Mouse (Mus musculus) midbrain, embryonic 16.5 days (tissue): Measurements from ENCODE around the gene Phlda2. TPM values are rescaled to one million over a fixed set of nuclear protein-coding genes. Genes with fewer than 3 reads are reported as not detected.

ENCODE experiments used
- ATAC-seq: fragments of 200-750 bp; cut with Nextera tagmentation; 2 replicates; pipeline ENCODE4 v1.8.0; 2017; ENCODE audit warnings: moderate TSS enrichment
- H3K27ac ChIP-seq: fragments of 300-500 bp; sonication (generic); 2 replicates; pipeline ENCODE4 v1.5.1; 2014; ENCODE audit warnings: mild to moderate bottlenecking, low read length, mixed read lengths
- H3K27me3 ChIP-seq: fragments of 300-500 bp; sonication (generic); 2 replicates; pipeline ENCODE4 v1.6.1; 2014; ENCODE audit warnings: low read depth, low read length, mixed read lengths; ENCODE audit not compliant: control insufficient read depth, insufficient read depth
- H3K36me3 ChIP-seq: fragments of 300-500 bp; sonication (generic); 2 replicates; pipeline ENCODE4 v1.6.1; 2014; ENCODE audit warnings: mild to moderate bottlenecking, low read length, moderate library complexity, mixed read lengths; ENCODE audit not compliant: control insufficient read depth, insufficient read depth
- H3K4me1 ChIP-seq: fragments of 300-500 bp; sonication (generic); 2 replicates; pipeline ENCODE4 v1.6.1; 2014; ENCODE audit warnings: mild to moderate bottlenecking, low read length, mixed read lengths; ENCODE audit not compliant: control insufficient read depth, insufficient read depth
- H3K4me2 ChIP-seq: fragments of 300-500 bp; sonication (generic); 2 replicates; pipeline ENCODE4 v1.6.1; 2014; ENCODE audit warnings: mild to moderate bottlenecking, low read length, mixed read lengths
- H3K4me3 ChIP-seq: fragments of 300-500 bp; sonication (generic); 2 replicates; pipeline ENCODE4 v1.5.1; 2014; ENCODE audit warnings: low read depth, mild to moderate bottlenecking, low read length, moderate library complexity, mixed read lengths
- H3K9ac ChIP-seq: fragments of 300-500 bp; sonication (generic); 2 replicates; pipeline ENCODE4 v1.6.1; 2014; ENCODE audit warnings: low read depth, low read length, mixed read lengths
- H3K9me3 ChIP-seq: fragments of 300-500 bp; sonication (generic); replicated peaks from 2 replicates; pipeline ENCODE4 v1.6.1; 2014; ENCODE audit warnings: mild to moderate bottlenecking, low read length, mixed read lengths; ENCODE audit not compliant: control insufficient read depth, poor library complexity, severe bottlenecking
- WGBS: fragments of 180-500 bp; shearing (Covaris S2); extraction: QIAGEN DNeasy Blood & Tissue Kit; methylation state at CpG from one replicate; pipeline ENCODE4 v1.1.7; 2014; 5-methylcytosine and 5-hydroxymethylcytosine counted together
- polyA plus RNA-seq: library from polyadenylated mRNA; unstranded; fragments of >200 nt; fragmentation: Nextera tagmentation; extraction: Ambion mirVana; gene quantifications from 2 replicates; pipeline ENCODE4 v1.2.1, GENCODE M21; 2015

Phlda2 gene
- polyA plus RNA-seq, 1 experiment from 2014 or later, result not detected

DNA sequence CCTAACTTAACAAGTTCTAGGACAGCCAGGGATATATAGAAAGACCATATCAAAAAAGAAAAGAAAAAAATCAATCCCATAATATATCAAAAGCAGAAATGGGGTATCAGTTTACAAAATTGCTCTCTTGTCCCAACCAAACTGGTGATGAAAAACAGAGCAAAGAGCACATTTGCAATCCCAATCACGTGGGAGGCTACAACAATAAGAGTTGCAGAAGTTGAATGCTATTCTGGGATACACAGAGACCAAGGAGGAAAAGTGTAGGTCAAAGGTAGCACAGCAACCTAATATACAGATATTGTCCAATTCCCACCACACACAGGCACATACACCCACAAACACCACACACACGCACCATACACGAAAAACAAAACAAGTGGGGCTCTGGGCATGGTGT is 33.3 kb upstream of the Phlda2 start:
- no peak overlapping the region for H3K4me2 ChIP-seq
- no peaks in the 10 kb centered on the region for H3K27me3 ChIP-seq
- no peaks in the 10 kb centered on the region for H3K4me1 ChIP-seq
- ATAC-seq, result no peak
- H3K4me3 ChIP-seq, result no peak overlapping the region
- no peak overlapping the region for H3K9ac ChIP-seq
- H3K27ac ChIP-seq, result no peak overlapping the region
- H3K9me3 ChIP-seq, result no peaks in the 10 kb centered on the region
- 92% methylated on average over 3 of the region's 3 CpGs for WGBS
- H3K36me3 ChIP-seq, result peaks cover 41% of the 10 kb centered on the region

DNA sequence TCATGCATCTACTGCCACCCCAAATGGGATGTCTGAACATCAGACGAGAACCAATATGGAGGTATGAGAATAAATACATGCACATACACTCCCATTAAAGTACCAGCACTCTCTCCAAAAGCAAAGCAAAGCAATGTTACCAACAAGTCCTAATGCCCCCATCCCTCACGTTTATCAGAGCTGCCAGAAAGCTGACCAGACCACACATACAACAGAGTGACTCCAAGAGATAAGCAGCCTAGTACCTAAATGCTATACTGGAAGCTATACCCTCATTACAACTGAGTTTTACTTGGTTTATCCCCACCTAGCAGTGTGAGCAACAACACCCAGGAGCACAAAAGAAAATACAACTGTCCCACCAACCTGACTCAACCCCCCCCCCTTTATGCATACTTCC is 30.3 kb upstream of the Phlda2 start:
- H3K4me3 ChIP-seq, result no peak overlapping the region
- ATAC-seq, result no peak
- no peaks in the 10 kb centered on the region for H3K27me3 ChIP-seq
- H3K9me3 ChIP-seq, result no peaks in the 10 kb centered on the region
- H3K36me3 ChIP-seq, result peaks cover 50% of the 10 kb centered on the region
- no peak overlapping the region for H3K27ac ChIP-seq
- no peaks in the 10 kb centered on the region for H3K4me1 ChIP-seq
- WGBS, result 91% methylated on average over 2 of the region's 2 CpGs
- no peak overlapping the region for H3K9ac ChIP-seq
- no peak overlapping the region for H3K4me2 ChIP-seq

DNA sequence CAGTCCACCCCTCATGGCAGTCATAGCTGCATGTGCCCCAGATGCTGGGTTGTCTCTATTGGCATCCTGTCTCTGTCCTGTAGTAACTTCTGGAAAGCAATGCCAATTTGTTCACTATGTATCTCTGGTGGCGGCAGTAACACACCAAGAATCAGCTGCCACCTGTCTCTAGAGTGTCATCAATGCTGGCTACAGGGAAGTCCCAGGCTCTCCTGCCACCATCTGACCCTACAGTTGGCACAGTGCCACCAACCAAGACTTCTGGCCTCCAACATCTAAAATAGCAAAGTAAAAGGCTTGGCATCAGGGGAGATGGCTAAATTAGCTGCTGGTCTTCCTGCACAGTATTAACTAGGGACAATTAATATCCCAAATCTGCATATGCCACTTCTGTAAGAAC is 29.5 kb upstream of the Phlda2 start:
- no peak for ATAC-seq
- H3K27me3 ChIP-seq, result no peaks in the 10 kb centered on the region
- H3K9ac ChIP-seq, result no peak overlapping the region
- WGBS, result 93% methylated on average over 1 of the region's 1 CpGs
- H3K36me3 ChIP-seq, result peaks cover 49% of the 10 kb centered on the region
- H3K27ac ChIP-seq, result no peak overlapping the region
- H3K9me3 ChIP-seq, result no peaks in the 10 kb centered on the region
- no peaks in the 10 kb centered on the region for H3K4me1 ChIP-seq
- H3K4me3 ChIP-seq, result no peak overlapping the region
- H3K4me2 ChIP-seq, result no peak overlapping the region

DNA sequence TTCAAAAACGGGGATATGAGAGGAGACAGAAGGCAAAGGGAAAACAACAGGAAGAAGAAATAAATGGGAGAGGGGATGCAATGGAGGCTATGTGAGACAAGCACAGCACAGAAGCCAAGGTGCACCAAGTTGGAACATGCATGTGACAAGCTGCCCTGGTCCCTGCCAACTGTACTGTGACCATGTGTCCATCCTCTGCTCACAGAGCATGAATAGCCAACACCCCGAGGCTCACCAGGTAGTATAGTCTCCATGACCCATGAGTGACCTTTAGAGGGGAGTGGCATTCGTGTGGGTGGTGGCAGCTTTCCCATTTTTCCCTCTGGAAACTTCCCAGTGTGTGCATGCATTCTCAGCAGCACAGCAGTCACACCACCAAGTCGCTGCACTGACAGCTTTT is 16.4 kb upstream of the Phlda2 start:
- WGBS, result 86% methylated on average over 4 of the region's 4 CpGs
- Histone ChIP-seq H3K4me1 (no peaks in the 10 kb centered on the region), H3K36me3 (peaks cover 58% of the 10 kb centered on the region), H3K27ac (no peak overlapping the region), H3K4me3 (no peak overlapping the region), H3K27me3 (no peaks in the 10 kb centered on the region), H3K4me2 (no peak overlapping the region), H3K9me3 (no peaks in the 10 kb centered on the region), H3K9ac (no peak overlapping the region)
- no peak for ATAC-seq

DNA sequence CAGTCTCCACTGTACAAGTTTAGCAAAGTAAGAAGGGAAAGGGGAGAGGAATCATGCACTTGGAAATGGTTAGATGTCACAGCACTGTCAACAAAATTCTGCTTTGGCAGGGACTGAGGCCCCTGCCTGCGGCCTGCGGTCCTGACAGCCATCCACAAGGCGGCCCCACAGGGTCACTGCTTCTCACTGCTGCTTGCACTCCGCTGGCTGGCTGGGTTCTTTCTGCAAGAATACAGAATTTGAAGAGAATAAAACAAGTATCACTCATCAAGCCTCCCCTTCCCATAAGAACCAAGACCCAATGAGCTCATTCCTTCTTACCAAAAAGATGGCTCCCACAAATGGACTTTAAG is 11.4 kb upstream of the Phlda2 start:
- H3K9me3 ChIP-seq, result no peaks in the 10 kb centered on the region
- peaks cover 38% of the 10 kb centered on the region for H3K36me3 ChIP-seq
- ATAC-seq, result no peak
- no peaks in the 10 kb centered on the region for H3K27me3 ChIP-seq
- no peak overlapping the region for H3K4me3 ChIP-seq
- no peak overlapping the region for H3K27ac ChIP-seq
- WGBS, result 94% methylated on average over 4 of the region's 4 CpGs
- no peak overlapping the region for H3K4me2 ChIP-seq
- H3K4me1 ChIP-seq, result no peaks in the 10 kb centered on the region
- H3K9ac ChIP-seq, result no peak overlapping the region

DNA sequence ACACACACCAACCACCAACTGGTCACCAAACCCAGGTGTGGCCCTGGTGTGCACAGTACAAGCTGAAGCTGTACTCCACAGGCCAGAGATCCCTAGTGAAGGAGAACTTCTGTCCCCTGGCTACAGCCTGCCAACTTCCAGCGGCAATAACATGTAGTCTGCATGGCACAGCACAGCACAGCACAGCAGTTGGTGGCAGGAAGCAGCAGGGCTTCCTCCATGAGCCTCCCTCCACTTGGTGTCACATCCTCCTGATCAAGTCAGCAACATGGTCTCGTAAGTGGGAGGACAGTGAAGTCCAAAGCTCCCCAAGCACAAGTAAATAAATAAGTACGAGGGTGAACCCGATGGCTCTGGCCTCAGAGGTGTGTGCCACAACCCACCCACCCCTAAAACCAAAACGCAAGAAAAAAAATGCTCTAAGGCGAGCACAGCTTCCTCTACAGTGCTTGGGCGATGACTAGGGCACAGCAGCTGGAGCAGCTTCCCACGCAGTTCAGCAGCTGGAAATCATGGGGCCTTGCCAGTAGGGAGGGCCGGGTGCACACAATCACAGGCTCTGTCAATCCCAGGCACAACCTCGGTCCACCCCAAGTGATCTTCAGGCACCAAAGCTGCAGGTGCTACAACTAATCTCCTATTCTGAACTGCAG is 10.9 kb upstream of the Phlda2 start:
- no peak for ATAC-seq
- H3K4me1 ChIP-seq, result no peaks in the 10 kb centered on the region
- no peak overlapping the region for H3K4me3 ChIP-seq
- no peak overlapping the region for H3K27ac ChIP-seq
- H3K36me3 ChIP-seq, result peaks cover 33% of the 10 kb centered on the region
- 93% methylated on average over 10 of the region's 10 CpGs for WGBS
- H3K4me2 ChIP-seq, result no peak overlapping the region
- H3K9me3 ChIP-seq, result no peaks in the 10 kb centered on the region
- H3K9ac ChIP-seq, result no peak overlapping the region
- no peaks in the 10 kb centered on the region for H3K27me3 ChIP-seq

DNA sequence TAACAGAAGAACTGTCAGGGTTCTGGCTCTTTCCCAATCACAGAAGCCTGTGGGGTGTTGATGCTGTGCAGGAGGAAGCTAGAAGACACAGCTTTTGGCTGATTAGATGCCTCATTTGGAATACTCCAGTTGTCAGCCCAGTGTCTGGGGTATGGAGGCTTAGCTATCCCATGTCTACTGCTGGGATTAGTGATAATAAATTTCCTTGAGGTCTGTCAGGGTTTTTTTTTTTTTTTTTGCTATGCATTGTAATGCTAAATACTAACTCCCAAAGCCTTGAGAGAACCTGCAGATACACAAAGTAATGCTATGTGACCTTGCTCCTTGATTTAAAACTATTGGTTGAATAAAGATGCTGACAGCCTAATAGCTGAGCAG is 8.4 kb upstream of the Phlda2 start:
- Histone ChIP-seq H3K9ac (no peak overlapping the region), H3K4me3 (no peak overlapping the region), H3K4me1 (no peaks in the 10 kb centered on the region), H3K27ac (no peak overlapping the region), H3K27me3 (no peaks in the 10 kb centered on the region), H3K4me2 (no peak overlapping the region), H3K36me3 (peaks cover 25% of the 10 kb centered on the region), H3K9me3 (no peaks in the 10 kb centered on the region)
- no peak for ATAC-seq

DNA sequence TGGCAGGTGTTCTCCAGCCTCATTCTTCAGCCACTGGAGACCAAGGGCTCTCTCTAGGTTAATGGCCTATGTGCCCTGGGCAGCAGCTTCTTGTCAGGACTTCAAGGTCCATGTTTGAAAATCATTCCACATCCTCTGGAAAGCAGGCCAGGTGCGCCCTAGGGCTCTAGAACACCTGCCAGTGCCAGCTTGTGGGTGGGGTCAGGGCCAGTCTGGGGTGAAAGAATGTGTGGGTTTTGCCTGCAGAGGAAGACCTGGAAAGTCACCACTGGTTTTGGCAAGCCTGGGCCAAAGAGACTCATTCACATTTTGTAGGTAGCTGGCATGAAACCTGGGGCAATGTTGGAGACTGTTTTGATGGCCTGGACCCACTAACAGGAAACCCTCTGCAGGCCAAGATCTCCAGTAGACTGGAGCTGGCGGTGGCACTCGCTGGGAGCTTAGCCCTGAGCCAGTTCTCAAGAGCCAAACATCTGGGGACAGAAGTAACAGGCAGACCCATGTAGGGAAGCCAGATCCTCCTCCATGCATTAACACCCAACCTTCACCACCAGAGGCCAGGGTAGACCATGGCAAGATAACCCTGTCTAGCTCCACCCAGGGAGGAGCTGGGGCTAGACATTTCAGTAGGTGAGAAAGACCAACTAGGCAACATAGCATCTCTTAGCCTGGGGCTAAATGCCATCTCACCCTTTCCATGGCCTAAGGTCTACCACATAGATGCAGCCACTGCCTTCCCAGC is 7.8 kb upstream of the Phlda2 start:
- Histone ChIP-seq H3K9ac (no peak overlapping the region), H3K4me1 (no peaks in the 10 kb centered on the region), H3K9me3 (no peaks in the 10 kb centered on the region), H3K36me3 (peaks cover 21% of the 10 kb centered on the region), H3K4me2 (no peak overlapping the region), H3K27ac (no peak overlapping the region), H3K27me3 (no peaks in the 10 kb centered on the region), H3K4me3 (no peak overlapping the region)
- ATAC-seq, result no peak
- 92% methylated on average over 3 of the region's 3 CpGs for WGBS

DNA sequence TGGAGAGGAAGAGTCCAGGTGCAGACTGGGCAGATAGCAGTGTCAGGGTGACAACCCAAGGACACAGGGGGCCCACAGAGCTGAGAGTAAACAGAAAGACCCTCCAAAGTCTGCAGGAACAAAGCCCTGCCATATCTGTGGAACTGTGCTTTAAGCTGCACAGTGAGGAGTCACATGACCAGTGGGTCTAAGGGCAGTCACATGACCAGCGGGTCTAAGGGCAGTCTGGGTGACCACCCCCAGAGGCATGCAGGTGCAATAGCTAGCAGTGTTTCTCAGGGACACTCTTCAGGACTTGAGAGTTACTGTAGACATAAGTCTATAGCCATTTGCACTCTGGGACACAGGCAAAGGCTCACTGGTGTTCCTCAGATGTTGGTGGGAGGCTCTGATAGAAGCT is 6.6 kb upstream of the Phlda2 start:
- H3K27ac ChIP-seq, result no peak overlapping the region
- WGBS, result 67% methylated on average over 1 of the region's 1 CpGs
- no peak for ATAC-seq
- peaks cover 12% of the 10 kb centered on the region for H3K36me3 ChIP-seq
- peaks cover 7% of the 10 kb centered on the region for H3K27me3 ChIP-seq
- no peak overlapping the region for H3K4me3 ChIP-seq
- no peak overlapping the region for H3K9ac ChIP-seq
- no peaks in the 10 kb centered on the region for H3K9me3 ChIP-seq
- no peak overlapping the region for H3K4me2 ChIP-seq
- H3K4me1 ChIP-seq, result no peaks in the 10 kb centered on the region
